Mouse (Mus musculus) intestine, embryonic 15.5 days (tissue): ENCODE results near the gene Bricd5. TPM values are rescaled to one million over a fixed set of nuclear protein-coding genes. Genes with fewer than 3 reads are reported as not detected.
"Not testable (repeated sequence)": the region's sequence is repeated elsewhere in the genome, so short reads cannot be mapped to it uniquely, and the experiment has no call there.

Source experiments
- ATAC-seq: fragments of 200-750 bp; cut with Nextera tagmentation; 2 replicates; pipeline ENCODE4 v1.8.0; 2017; ENCODE audit warnings: moderate TSS enrichment, moderate library complexity
- H3K27ac ChIP-seq: fragments of 300-500 bp; sonication (generic); 2 replicates; pipeline ENCODE4 v1.5.1; 2015; ENCODE audit warnings: mild to moderate bottlenecking, inconsistent platforms
- H3K27me3 ChIP-seq: fragments of 300-500 bp; sonication (generic); replicated peaks from 2 replicates; pipeline ENCODE4 v1.6.1; 2015; ENCODE audit warnings: inconsistent platforms
- H3K36me3 ChIP-seq: fragments of 300-500 bp; sonication (generic); 2 replicates; pipeline ENCODE4 v1.6.1; 2015; ENCODE audit warnings: inconsistent platforms
- H3K4me1 ChIP-seq: fragments of 300-500 bp; sonication (generic); replicated peaks from 2 replicates; pipeline ENCODE4 v1.6.1; 2015; ENCODE audit warnings: inconsistent platforms
- H3K4me2 ChIP-seq: fragments of 300-500 bp; sonication (generic); replicated peaks from 2 replicates; pipeline ENCODE4 v1.6.1; 2015; ENCODE audit warnings: mild to moderate bottlenecking, inconsistent platforms
- H3K4me3 ChIP-seq: fragments of 300-500 bp; sonication (generic); replicated peaks from 2 replicates; pipeline ENCODE4 v1.5.1; 2015; ENCODE audit warnings: inconsistent platforms
- H3K9ac ChIP-seq: fragments of 300-500 bp; sonication (generic); 2 replicates; pipeline ENCODE4 v1.6.1; 2015; ENCODE audit warnings: inconsistent platforms
- H3K9me3 ChIP-seq: fragments of 300-500 bp; sonication (generic); 2 replicates; pipeline ENCODE4 v1.6.1; 2016; ENCODE audit warnings: inconsistent platforms
- WGBS: fragments of 180-500 bp; shearing (Covaris S2); methylation state at CpG from one replicate; pipeline ENCODE4 v1.1.7; 2015; 5-methylcytosine and 5-hydroxymethylcytosine counted together
- polyA plus RNA-seq: library from polyadenylated mRNA; unstranded; fragments of >200 nt; fragmentation: Nextera tagmentation; extraction: Ambion mirVana; gene quantifications from 2 replicates; pipeline ENCODE4 v1.2.1, GENCODE M21; 2015

Bricd5 gene
- polyA plus RNA-seq, result 0.40 and 0.68 TPM in 2 replicates

GRCm38 (mm10) chr17:24473612-24474275 is at the start of gene Bricd5:
Gene Bricd5 (plus strand): TSS chr17:24473884.
- H3K4me1 ChIP-seq, result peaks cover 44% of the 10 kb centered on the region
- H3K4me2 ChIP-seq, result peak within 1 kb of the TSS; percentile 96
- 82% methylated on average over 6 of the region's 6 CpGs for WGBS
- no peaks in the 10 kb centered on the region for H3K9me3 ChIP-seq
- peak within 1 kb of the TSS; percentile 78 for H3K27ac ChIP-seq
- ATAC-seq, result no peak
- H3K27me3 ChIP-seq, result no peaks in the 10 kb centered on the region
- peaks cover 22% of the 10 kb centered on the region for H3K36me3 ChIP-seq
- H3K9ac ChIP-seq, result peak within 1 kb of the TSS; percentile 12; the same call in 1 of the 2 replicates
- H3K4me3 ChIP-seq, result 0 out of 2 replicates have a peak within 1 kb of the TSS, but pooled peaks have one; percentile 84

- no peaks in the 10 kb centered on the region for H3K9me3 ChIP-seq
- H3K27me3 ChIP-seq, result no peaks in the 10 kb centered on the region
- peaks cover 50% of the 10 kb centered on the region for H3K36me3 ChIP-seq
- no peak overlapping the region for H3K4me3 ChIP-seq
- no peak overlapping the region for H3K27ac ChIP-seq
- no peak overlapping the region for H3K4me2 ChIP-seq
- no peak overlapping the region for H3K9ac ChIP-seq
- 95% methylated on average over 5 of the region's 5 CpGs for WGBS
- ATAC-seq, result no peak
- H3K4me1 ChIP-seq, result 0 out of 2 replicates have a peak, but pooled peaks cover 10% of the 10 kb centered on the region
Measured at GRCm38 (mm10) chr17:24424489-24424888, 49.2 kb upstream of the Bricd5 start.

GRCm38 (mm10) chr17:24425326-24425725 is 48.4 kb upstream of the Bricd5 start:
- not testable (repeated sequence) for H3K9ac ChIP-seq, H3K27ac ChIP-seq, H3K4me2 ChIP-seq, H3K4me1 ChIP-seq, H3K4me3 ChIP-seq, H3K9me3 ChIP-seq, ATAC-seq, H3K27me3 ChIP-seq
- peaks cover 41% of the 10 kb centered on the region for H3K36me3 ChIP-seq
- WGBS, result 88% methylated on average over 6 of the region's 8 CpGs

- Histone ChIP-seq H3K9me3 (no peaks in the 10 kb centered on the region), H3K4me1 (0 out of 2 replicates have a peak, but pooled peaks cover 10% of the 10 kb centered on the region), H3K36me3 (peaks cover 36% of the 10 kb centered on the region), H3K9ac (no peak overlapping the region), H3K4me2 (peak overlapping the region; percentile 67; the same call in 1 of the 2 replicates), H3K4me3 (no peak overlapping the region), H3K27ac (peak overlapping the region; percentile 97), H3K27me3 (no peaks in the 10 kb centered on the region)
- WGBS, result 84% methylated on average over 7 of the region's 7 CpGs
- ATAC-seq, result peak; percentile 0; the same call in 1 of the 2 replicates
Measured at GRCm38 (mm10) chr17:24425905-24426304, 47.8 kb upstream of the Bricd5 start.

- peak within 1 kb of the TSS; percentile 97 for H3K27ac ChIP-seq
- peaks cover 28% of the 10 kb centered on the region for H3K36me3 ChIP-seq
- H3K4me1 ChIP-seq, result 0 out of 2 replicates have a peak, but pooled peaks cover 10% of the 10 kb centered on the region
- no peaks in the 10 kb centered on the region for H3K9me3 ChIP-seq
- peak within 1 kb of the TSS; percentile 94 for H3K9ac ChIP-seq
- WGBS, result under 1% methylated on average over 48 of the region's 48 CpGs
- ATAC-seq, result peak; percentile 98
- no peaks in the 10 kb centered on the region for H3K27me3 ChIP-seq
- H3K4me3 ChIP-seq, result peak within 1 kb of the TSS; percentile 79
- H3K4me2 ChIP-seq, result peak within 1 kb of the TSS; percentile 67
Measured at GRCm38 (mm10) chr17:24426471-24427169, 47.1 kb upstream of the Bricd5 start, which contains the start of gene Eci1. Gene Eci1 (plus strand): TSS chr17:24426641.

GRCm38 (mm10) chr17:24427170-24427557 is 46.5 kb upstream of the Bricd5 start:
- ATAC-seq, result peak; percentile 11; the same call in 1 of the 2 replicates

GRCm38 (mm10) chr17:24429201-24429983 is 44.3 kb upstream of the Bricd5 start:
- H3K9me3 ChIP-seq, result no peaks in the 10 kb centered on the region
- no peaks in the 10 kb centered on the region for H3K27me3 ChIP-seq
- 77% methylated on average over 14 of the region's 14 CpGs for WGBS
- no peak overlapping the region for H3K4me2 ChIP-seq
- 0 out of 2 replicates have a peak, but pooled peaks cover 10% of the 10 kb centered on the region for H3K4me1 ChIP-seq
- no peak overlapping the region for H3K9ac ChIP-seq
- no peak overlapping the region for H3K27ac ChIP-seq
- no peak for ATAC-seq
- H3K36me3 ChIP-seq, result peaks cover 13% of the 10 kb centered on the region
- H3K4me3 ChIP-seq, result no peak overlapping the region

More at GRCm38 (mm10) chr17:24427170-24427557, 46.5 kb upstream of the Bricd5 start:
- peaks cover 23% of the 10 kb centered on the region for H3K36me3 ChIP-seq
- H3K27ac ChIP-seq, result peak overlapping the region; percentile 97
- H3K4me3 ChIP-seq, result peak overlapping the region; percentile 79
- WGBS, result 2% methylated on average over 8 of the region's 8 CpGs
- H3K4me2 ChIP-seq, result peak overlapping the region; percentile 67
- no peaks in the 10 kb centered on the region for H3K27me3 ChIP-seq
- peak overlapping the region; percentile 94 for H3K9ac ChIP-seq
- 0 out of 2 replicates have a peak, but pooled peaks cover 10% of the 10 kb centered on the region for H3K4me1 ChIP-seq
- H3K9me3 ChIP-seq, result no peaks in the 10 kb centered on the region

GRCm38 (mm10) chr17:24437016-24437415 is 36.7 kb upstream of the Bricd5 start:
- Histone ChIP-seq H3K36me3 (peaks cover 26% of the 10 kb centered on the region), H3K4me2 (no peak overlapping the region), H3K4me3 (no peak overlapping the region), H3K9me3 (no peaks in the 10 kb centered on the region), H3K27me3 (no peaks in the 10 kb centered on the region), H3K9ac (no peak overlapping the region), H3K4me1 (no peaks in the 10 kb centered on the region), H3K27ac (no peak overlapping the region)
- WGBS, result 75% methylated on average over 5 of the region's 5 CpGs
- ATAC-seq, result peak; percentile 48

- H3K4me1 ChIP-seq, result no peaks in the 10 kb centered on the region
- no peak for ATAC-seq
- no peaks in the 10 kb centered on the region for H3K27me3 ChIP-seq
- H3K27ac ChIP-seq, result no peak overlapping the region
- WGBS, result 86% methylated on average over 8 of the region's 8 CpGs
- no peaks in the 10 kb centered on the region for H3K9me3 ChIP-seq
- H3K36me3 ChIP-seq, result peaks cover 42% of the 10 kb centered on the region
- H3K9ac ChIP-seq, result no peak overlapping the region
- H3K4me3 ChIP-seq, result no peak overlapping the region
- no peak overlapping the region for H3K4me2 ChIP-seq
Measured at GRCm38 (mm10) chr17:24440377-24440776, 33.3 kb upstream of the Bricd5 start.

- WGBS, result 28% methylated on average over 2 of the region's 2 CpGs
- H3K9me3 ChIP-seq, result no peaks in the 10 kb centered on the region
- no peak for ATAC-seq
- H3K27me3 ChIP-seq, result no peaks in the 10 kb centered on the region
- H3K27ac ChIP-seq, result no peak overlapping the region
- H3K4me3 ChIP-seq, result no peak overlapping the region
- H3K9ac ChIP-seq, result no peak overlapping the region
- no peak overlapping the region for H3K4me2 ChIP-seq
- H3K4me1 ChIP-seq, result no peaks in the 10 kb centered on the region
- peaks cover 47% of the 10 kb centered on the region for H3K36me3 ChIP-seq
Measured at GRCm38 (mm10) chr17:24441148-24441547, 32.5 kb upstream of the Bricd5 start.

GRCm38 (mm10) chr17:24442107-24442506 is 31.6 kb upstream of the Bricd5 start:
- H3K27me3 ChIP-seq, result no peaks in the 10 kb centered on the region
- peak; percentile 14; the same call in 1 of the 2 replicates for ATAC-seq
- H3K4me1 ChIP-seq, result no peaks in the 10 kb centered on the region
- no peak overlapping the region for H3K4me2 ChIP-seq
- no peaks in the 10 kb centered on the region for H3K9me3 ChIP-seq
- 85% methylated on average over 14 of the region's 14 CpGs for WGBS
- peaks cover 54% of the 10 kb centered on the region for H3K36me3 ChIP-seq
- H3K9ac ChIP-seq, result no peak overlapping the region
- H3K4me3 ChIP-seq, result no peak overlapping the region
- no peak overlapping the region for H3K27ac ChIP-seq
